ENCODE assay signal across 9 mouse cellular contexts in the genomic region with DNA sequence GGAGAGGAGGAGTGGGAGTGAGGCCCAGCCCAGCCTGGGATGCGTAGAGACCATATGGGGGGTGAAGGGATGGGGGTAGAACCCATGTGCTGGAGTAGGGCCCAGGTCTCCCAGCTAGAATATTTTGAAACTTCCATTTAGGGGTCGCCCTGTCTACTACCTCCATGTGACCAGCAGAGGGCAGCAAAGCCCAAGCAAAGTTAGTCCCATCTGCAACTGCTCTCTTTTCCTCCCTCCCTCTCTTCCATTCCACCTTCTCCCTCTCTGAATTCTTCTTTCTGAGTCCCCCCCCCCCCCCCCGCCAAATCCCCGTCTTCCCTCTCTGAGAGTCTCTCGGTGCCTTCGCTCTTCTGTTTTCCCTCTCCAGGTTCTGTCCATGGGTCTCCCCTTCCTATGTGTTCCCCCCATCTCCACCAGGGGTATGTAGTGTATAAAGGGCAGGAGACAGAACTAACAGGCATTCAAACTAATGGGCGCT. TPM values are rescaled to one million over a fixed set of nuclear protein-coding genes. Genes with fewer than 3 reads are reported as not detected.
DNase-seq lines count a peak whose midpoint lies in the region; ATAC-seq and TF ChIP-seq lines count a peak whose summit lies in the region.
"Had no signal": no experiment of that assay in that cellular context is flagged by ENCODE, and none has a peak within 500 bp of the region (broad histone marks: within the 10 kb centered on the region; RNA-seq: fewer than 3 reads in every experiment).

No protein-coding gene starts in this region.

- WGBS in intestine, embryonic 16.5 days, result 6% methylated on average over 6 of the region's 7 CpGs
- 9% methylated on average over 7 of the region's 7 CpGs for WGBS in lung, adult 2 months
- 10% methylated on average over 6 of the region's 7 CpGs for WGBS in neural tube, embryonic 15.5 days

- DNase-seq in CD4-positive helper T cell, adult 2 months (ENCODE audit: low read depth, low spot score), result peak; percentile 59
- peak; percentile 64 for DNase-seq in ES-CJ7 (ENCODE audit: low read depth, low spot score)
- DNase-seq in cerebellum, adult 8-10 months, result peak; percentile 44
- DNase-seq in lung, adult 2 months, result peak; percentile 45

- no peak overlapping the region for H3K4me3 ChIP-seq in intestine, embryonic 16.5 days (ENCODE audit: low read length)
- no peak overlapping the region for H3K4me3 ChIP-seq in lung, adult 2 months (replicated peaks; ENCODE audit: extremely low read depth, low read depth, low read length)
- no peak overlapping the region for H3K4me3 ChIP-seq in neural tube, embryonic 15.5 days (replicated peaks)
- H3K4me3 ChIP-seq: liver, embryonic 15.5 days had no signal

- no peaks in the 10 kb centered on the region for H3K4me1 ChIP-seq in intestine, embryonic 16.5 days (ENCODE audit: control insufficient read depth, insufficient read depth, low read length)
- no peaks in the 10 kb centered on the region for H3K4me1 ChIP-seq in lung, adult 2 months (ENCODE audit: control insufficient read depth, insufficient read depth, low read length)
- H3K4me1 ChIP-seq in neural tube, embryonic 15.5 days, result no peaks in the 10 kb centered on the region
- H3K4me1 ChIP-seq: liver, embryonic 15.5 days had no signal

- TF ChIP-seq CTCF in lung, adult 2 months (IDR thresholded peaks at IDR 0.05; ENCODE audit: insufficient read depth, low read length), result peak; percentile 93

- no peak for TF ChIP-seq POLR2A in lung, adult 2 months (IDR thresholded peaks at IDR 0.05; ENCODE audit: borderline replicate concordance, extremely low read depth, low read depth, low read length)

- H3K4me2 ChIP-seq in intestine, embryonic 16.5 days (ENCODE audit: low read depth, low read length), result no peak overlapping the region
- H3K4me2 ChIP-seq in neural tube, embryonic 15.5 days, result peak overlapping the region; percentile 39
- H3K4me2 ChIP-seq: liver, embryonic 15.5 days had no signal

- H3K9ac ChIP-seq in intestine, embryonic 16.5 days (ENCODE audit: low read depth, low read length), result no peak overlapping the region
- no peak overlapping the region for H3K9ac ChIP-seq in neural tube, embryonic 15.5 days (replicated peaks)
- H3K9ac ChIP-seq: liver, embryonic 15.5 days had no signal

- ATAC-seq in frontal cortex, adult (ENCODE audit: low TSS enrichment), result peak; percentile 81
- ATAC-seq in intestine, embryonic 16.5 days, result peak; percentile 64
- ATAC-seq in neural tube, embryonic 15.5 days (ENCODE audit: low FRiP score), result peak; percentile 85
- ATAC-seq in erythroblast, adult 5-6 weeks (replicated peaks; ENCODE audit: low FRiP score, poor library complexity, severe bottlenecking), result no peak

- H3K36me3 ChIP-seq in intestine, embryonic 16.5 days (ENCODE audit: control insufficient read depth, insufficient read depth, low read length), result no peaks in the 10 kb centered on the region
- H3K36me3 ChIP-seq in neural tube, embryonic 15.5 days, result no peaks in the 10 kb centered on the region
- H3K36me3 ChIP-seq: liver, embryonic 15.5 days had no signal

- H3K27me3 ChIP-seq in intestine, embryonic 16.5 days (replicated peaks; ENCODE audit: control insufficient read depth, insufficient read depth, low read length), result no peaks in the 10 kb centered on the region
- H3K27me3 ChIP-seq in neural tube, embryonic 15.5 days (replicated peaks), result peaks cover 72% of the 10 kb centered on the region
- H3K27me3 ChIP-seq: liver, embryonic 15.5 days had no signal

- no peaks in the 10 kb centered on the region for H3K9me3 ChIP-seq in intestine, embryonic 16.5 days (ENCODE audit: control insufficient read depth, low read length)
- no peaks in the 10 kb centered on the region for H3K9me3 ChIP-seq in neural tube, embryonic 15.5 days (replicated peaks)
- H3K9me3 ChIP-seq: liver, embryonic 15.5 days had no signal

- no peak overlapping the region for H3K27ac ChIP-seq in intestine, embryonic 16.5 days (ENCODE audit: low read length)
- no peak overlapping the region for H3K27ac ChIP-seq in neural tube, embryonic 15.5 days (replicated peaks)
- H3K27ac ChIP-seq: liver, embryonic 15.5 days had no signal

RNA-seq across cellular contexts. Expression of a gene that starts 20.4 kb away (rescaled TPM):
- polyA plus RNA-seq in intestine, embryonic 16.5 days (2015; fragmentation: Nextera tagmentation; extraction: Ambion mirVana), result 0.06 TPM in 1 of 2 replicates, not detected in the other
- polyA plus RNA-seq in lung, adult 2 months (2012; rRNA removed), result not detected in 2 replicates
- polyA plus RNA-seq in neural tube, embryonic 15.5 days (2015; fragmentation: Nextera tagmentation; extraction: Ambion mirVana), result 1.4 and 1.6 TPM in 2 replicates
- total RNA-seq in erythroblast, adult 5-6 weeks (2015; ENCODE audit: low replicate concordance), result not detected in 2 replicates
- total RNA-seq in erythroblast, adult 5-6 weeks (2017; ENCODE audit: low replicate concordance), result not detected in 2 replicates
